Mouse (Mus musculus): ENCODE results near the gene Hdgfl2. TPM values are rescaled to one million over a fixed set of nuclear protein-coding genes. Genes with fewer than 3 reads are reported as not detected.
"Not testable (repeated sequence)": the region's sequence is repeated elsewhere in the genome, so short reads cannot be mapped to it uniquely, and the experiment has no call there.

Gene Hdgfl2
- polyA plus RNA-seq, 1 experiment from 2014 or later: 119 TPM

DNA sequence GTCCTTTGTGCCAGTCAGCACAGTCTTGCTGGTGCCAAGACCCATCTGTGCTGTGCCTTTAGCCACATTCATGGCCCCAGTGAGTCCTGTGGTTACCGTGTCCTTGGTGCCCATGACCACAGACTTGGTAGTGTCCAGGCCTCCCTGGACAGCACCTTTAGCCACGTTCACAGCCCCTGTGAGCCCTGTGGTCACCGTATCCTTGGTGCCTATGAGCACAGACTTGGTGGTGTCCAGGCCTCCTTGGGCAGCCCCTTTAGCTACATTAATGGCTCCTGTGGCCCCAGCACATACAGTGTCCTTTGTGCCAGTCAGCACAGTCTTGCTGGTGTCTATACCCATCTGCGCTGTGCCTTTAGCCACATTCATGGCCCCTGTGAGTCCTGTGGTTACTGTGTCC lies 27.0 kb downstream of the Hdgfl2 start:
- WGBS: 92% methylated on average over 4 of the region's 4 CpGs
- ATAC-seq (replicated peaks; ENCODE audit: low FRiP score); H3K4me1 ChIP-seq (replicated peaks; ENCODE audit: control insufficient read depth, insufficient read depth, low read length); H3K4me3 ChIP-seq (ENCODE audit: low read depth, low read length); H3K27ac ChIP-seq (ENCODE audit: low read depth, low read length); H3K4me2 ChIP-seq; DNase-seq (ENCODE audit: low spot score); H3K9ac ChIP-seq (ENCODE audit: low read depth, low read length); H3K9me3 ChIP-seq (ENCODE audit: control insufficient read depth, low read length); H3K27me3 ChIP-seq (replicated peaks; ENCODE audit: control insufficient read depth, insufficient read depth, low read length): not testable (repeated sequence)
- H3K36me3 ChIP-seq (ENCODE audit: control insufficient read depth, insufficient read depth, low read length): peaks cover 11% of the 10 kb centered on the region

DNA sequence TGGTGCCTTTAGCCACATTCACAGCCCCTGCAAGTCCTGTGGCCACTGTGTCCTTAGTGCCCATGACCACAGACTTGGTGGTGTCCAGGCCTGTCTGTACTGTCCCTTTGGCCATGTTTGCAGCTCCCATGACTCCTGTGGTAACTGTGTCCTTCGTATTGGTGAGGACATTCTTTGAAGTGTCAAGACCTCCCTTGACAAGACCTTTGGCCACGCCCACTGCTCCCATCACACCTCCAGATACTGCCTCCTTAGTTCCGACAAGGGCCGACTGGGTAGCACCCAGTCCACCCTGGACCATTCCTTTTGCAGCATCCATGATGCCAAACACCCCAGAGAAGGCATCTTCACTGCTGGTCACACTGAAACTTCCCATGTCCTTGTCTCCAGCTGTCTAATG lies 27.5 kb downstream of the Hdgfl2 start:
- no peak for ATAC-seq (replicated peaks; ENCODE audit: low FRiP score)
- no peaks in the 10 kb centered on the region for H3K9me3 ChIP-seq (ENCODE audit: control insufficient read depth, low read length)
- peaks cover 6% of the 10 kb centered on the region for H3K36me3 ChIP-seq (ENCODE audit: control insufficient read depth, insufficient read depth, low read length)
- H3K9ac ChIP-seq (ENCODE audit: low read depth, low read length): no peak overlapping the region
- no peak for DNase-seq (ENCODE audit: low spot score)
- H3K4me3 ChIP-seq (ENCODE audit: low read depth, low read length): no peak overlapping the region
- 65% methylated on average over 4 of the region's 4 CpGs for WGBS
- H3K4me1 ChIP-seq (replicated peaks; ENCODE audit: control insufficient read depth, insufficient read depth, low read length): no peaks in the 10 kb centered on the region
- H3K27me3 ChIP-seq (replicated peaks; ENCODE audit: control insufficient read depth, insufficient read depth, low read length): no peaks in the 10 kb centered on the region
- no peak overlapping the region for H3K27ac ChIP-seq (ENCODE audit: low read depth, low read length)
- no peak overlapping the region for H3K4me2 ChIP-seq

DNA sequence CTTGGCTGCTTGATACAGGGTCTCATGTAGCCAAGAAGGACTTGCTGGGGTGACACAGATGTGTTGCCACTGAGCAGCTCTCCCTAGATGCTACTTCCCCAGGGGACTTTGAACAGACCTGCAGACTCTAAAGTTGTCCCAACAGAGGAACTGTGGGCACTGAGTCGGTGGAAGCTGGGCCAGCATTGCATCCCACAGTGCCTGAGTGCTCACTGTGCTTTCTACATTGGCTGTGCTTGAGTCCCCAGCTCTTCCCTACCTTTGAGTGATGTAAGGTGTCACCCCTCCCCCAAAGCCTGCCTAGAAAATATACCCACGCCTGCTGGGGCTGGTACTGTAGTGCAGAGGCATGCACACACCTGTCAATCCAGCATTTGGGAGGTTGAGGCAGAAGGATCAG lies 28.3 kb downstream of the Hdgfl2 start:
- Histone ChIP-seq H3K9me3 (ENCODE audit: control insufficient read depth, low read length) (no peaks in the 10 kb centered on the region), H3K4me2 (no peak overlapping the region), H3K27ac (ENCODE audit: low read depth, low read length) (no peak overlapping the region), H3K36me3 (ENCODE audit: control insufficient read depth, insufficient read depth, low read length) (peaks cover 2% of the 10 kb centered on the region; the same call in 1 of the 2 replicates), H3K4me3 (ENCODE audit: low read depth, low read length) (no peak overlapping the region), H3K9ac (ENCODE audit: low read depth, low read length) (no peak overlapping the region), H3K4me1 (replicated peaks; ENCODE audit: control insufficient read depth, insufficient read depth, low read length) (no peaks in the 10 kb centered on the region), H3K27me3 (replicated peaks; ENCODE audit: control insufficient read depth, insufficient read depth, low read length) (no peaks in the 10 kb centered on the region)
- ATAC-seq (replicated peaks; ENCODE audit: low FRiP score) (no peak), DNase-seq (ENCODE audit: low spot score) (no peak)
- WGBS: 61% methylated on average over 2 of the region's 2 CpGs

DNA sequence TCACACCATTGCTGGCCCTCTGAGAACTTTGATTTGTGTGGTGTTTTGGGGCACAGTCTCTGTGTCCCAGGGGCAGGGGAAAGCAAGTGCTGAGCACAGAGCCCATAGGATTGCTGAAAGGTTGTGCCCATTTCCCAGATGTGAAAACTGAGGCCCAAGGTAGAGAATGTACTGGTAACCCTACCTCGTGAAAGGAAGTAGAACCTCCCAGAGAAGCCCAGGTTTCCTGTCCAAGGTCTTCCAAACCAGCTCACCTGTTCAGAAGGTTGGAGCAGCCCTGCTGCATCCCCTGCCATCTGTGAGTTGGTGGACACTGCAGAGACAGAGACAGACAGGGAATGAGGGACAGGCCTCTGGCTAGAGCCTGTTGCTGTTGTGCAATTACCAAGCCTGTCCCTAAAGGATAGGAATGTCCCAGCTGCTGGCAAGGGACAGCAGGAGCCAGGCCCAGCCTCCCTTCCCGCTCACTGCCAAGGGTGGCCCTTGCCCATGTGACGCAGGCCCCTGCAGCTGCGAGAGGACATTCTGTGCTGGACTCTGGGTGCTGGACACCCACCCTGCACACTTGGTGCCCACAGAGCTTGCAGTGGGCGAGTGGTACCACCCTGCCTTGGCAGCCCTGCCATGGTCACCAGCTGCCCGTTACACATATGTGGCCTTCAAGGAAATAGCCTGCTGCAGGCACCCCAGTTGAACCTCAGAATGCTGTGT lies 29.1 kb downstream of the Hdgfl2 start:
- Histone ChIP-seq H3K36me3 (ENCODE audit: control insufficient read depth, insufficient read depth, low read length) (no peaks in the 10 kb centered on the region), H3K27ac (ENCODE audit: low read depth, low read length) (no peak overlapping the region), H3K4me1 (replicated peaks; ENCODE audit: control insufficient read depth, insufficient read depth, low read length) (no peaks in the 10 kb centered on the region), H3K9ac (ENCODE audit: low read depth, low read length) (no peak overlapping the region), H3K9me3 (ENCODE audit: control insufficient read depth, low read length) (no peaks in the 10 kb centered on the region), H3K4me3 (ENCODE audit: low read depth, low read length) (no peak overlapping the region), H3K27me3 (replicated peaks; ENCODE audit: control insufficient read depth, insufficient read depth, low read length) (no peaks in the 10 kb centered on the region), H3K4me2 (no peak overlapping the region)
- no peak for ATAC-seq (replicated peaks; ENCODE audit: low FRiP score)
- no peak for DNase-seq (ENCODE audit: low spot score)
- 83% methylated on average over 6 of the region's 6 CpGs for WGBS

DNA sequence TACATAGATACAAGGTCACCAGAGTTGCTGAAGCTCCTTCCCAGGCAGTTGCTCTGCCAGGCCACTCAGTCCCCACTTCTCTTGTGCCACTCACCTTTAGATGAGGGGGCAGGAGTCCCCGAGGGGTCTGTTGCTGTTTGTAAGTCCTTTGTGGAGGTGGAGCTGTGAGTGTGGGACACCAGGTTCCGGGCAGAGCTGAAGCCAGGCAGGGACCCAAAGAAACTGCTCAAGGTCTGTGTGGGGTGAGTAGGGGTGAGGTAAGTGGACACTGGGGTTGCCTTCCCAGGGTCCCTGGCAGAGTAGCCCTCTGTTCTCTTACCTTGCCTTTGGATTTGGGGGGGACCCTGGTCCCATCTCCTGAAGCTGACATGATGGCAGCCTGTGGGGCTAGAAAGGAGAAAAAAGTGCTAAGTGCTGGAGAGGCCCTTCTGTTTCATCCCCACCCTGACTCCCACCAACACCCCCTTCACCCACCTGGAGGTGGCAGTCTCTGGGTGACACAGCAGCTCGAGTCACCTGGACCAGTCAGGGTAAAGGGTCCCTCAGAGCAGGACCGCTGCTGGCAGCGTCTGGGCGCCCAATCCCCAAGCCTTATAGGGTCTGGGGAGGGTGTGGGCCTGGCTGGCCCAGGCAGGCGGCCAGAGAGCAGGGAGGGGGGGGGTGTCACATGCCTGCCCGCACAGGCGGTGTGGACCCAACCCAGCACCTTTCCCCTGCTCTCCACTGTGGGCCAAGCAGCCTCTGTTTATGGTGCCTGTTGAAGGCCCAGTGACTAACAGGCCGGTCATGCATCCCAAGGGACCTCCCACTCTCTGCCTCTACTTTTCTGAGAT lies 30.0 kb downstream of the Hdgfl2 start, which contains the start of gene Plin4:
Gene Plin4 (minus strand): TSS at position 585 of the 833 bp plus-strand sequence.
- no peaks in the 10 kb centered on the region for H3K9me3 ChIP-seq (ENCODE audit: control insufficient read depth, low read length)
- WGBS: 51% methylated on average over 10 of the region's 10 CpGs
- no peaks in the 10 kb centered on the region for H3K4me1 ChIP-seq (replicated peaks; ENCODE audit: control insufficient read depth, insufficient read depth, low read length)
- H3K36me3 ChIP-seq (ENCODE audit: control insufficient read depth, insufficient read depth, low read length): no peaks in the 10 kb centered on the region
- ATAC-seq (replicated peaks; ENCODE audit: low FRiP score) (no peak), DNase-seq (ENCODE audit: low spot score) (no peak)
- no peak within 1 kb of the TSS for H3K4me3 ChIP-seq (ENCODE audit: low read depth, low read length)
- no peak within 1 kb of the TSS for H3K9ac ChIP-seq (ENCODE audit: low read depth, low read length)
- no peak within 1 kb of the TSS for H3K27ac ChIP-seq (ENCODE audit: low read depth, low read length)
- H3K4me2 ChIP-seq: no peak within 1 kb of the TSS
- no peaks in the 10 kb centered on the region for H3K27me3 ChIP-seq (replicated peaks; ENCODE audit: control insufficient read depth, insufficient read depth, low read length)

DNA sequence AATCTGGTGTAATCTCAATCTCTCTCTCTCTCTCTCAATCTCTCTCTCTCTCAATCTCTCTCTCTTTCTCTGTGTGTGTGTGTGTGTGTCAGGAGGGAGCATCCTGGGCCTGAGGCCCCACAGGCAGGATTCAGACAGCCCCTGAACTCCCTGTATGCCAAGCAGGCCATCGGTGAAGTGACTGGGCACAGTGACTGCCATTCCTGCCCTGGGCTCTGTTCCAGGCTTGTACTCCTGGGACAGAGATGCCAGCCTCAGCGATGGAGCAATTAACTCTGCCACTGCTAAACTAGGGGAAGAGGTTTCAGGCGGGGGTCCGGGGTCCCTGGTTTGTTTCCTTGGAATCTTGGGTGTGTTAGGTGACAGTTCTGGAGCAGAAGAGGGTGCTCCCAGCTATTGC lies 31.1 kb downstream of the Hdgfl2 start:
- Histone ChIP-seq H3K4me3 (ENCODE audit: low read depth, low read length) (no peak overlapping the region), H3K27me3 (replicated peaks; ENCODE audit: control insufficient read depth, insufficient read depth, low read length) (no peaks in the 10 kb centered on the region; the same call in 1 of the 2 replicates), H3K36me3 (ENCODE audit: control insufficient read depth, insufficient read depth, low read length) (no peaks in the 10 kb centered on the region), H3K4me1 (replicated peaks; ENCODE audit: control insufficient read depth, insufficient read depth, low read length) (no peaks in the 10 kb centered on the region), H3K9me3 (ENCODE audit: control insufficient read depth, low read length) (no peaks in the 10 kb centered on the region), H3K4me2 (no peak overlapping the region), H3K27ac (ENCODE audit: low read depth, low read length) (no peak overlapping the region), H3K9ac (ENCODE audit: low read depth, low read length) (no peak overlapping the region)
- WGBS: 61% methylated on average over 4 of the region's 4 CpGs
- ATAC-seq (replicated peaks; ENCODE audit: low FRiP score) (no peak), DNase-seq (ENCODE audit: low spot score) (no peak)

DNA sequence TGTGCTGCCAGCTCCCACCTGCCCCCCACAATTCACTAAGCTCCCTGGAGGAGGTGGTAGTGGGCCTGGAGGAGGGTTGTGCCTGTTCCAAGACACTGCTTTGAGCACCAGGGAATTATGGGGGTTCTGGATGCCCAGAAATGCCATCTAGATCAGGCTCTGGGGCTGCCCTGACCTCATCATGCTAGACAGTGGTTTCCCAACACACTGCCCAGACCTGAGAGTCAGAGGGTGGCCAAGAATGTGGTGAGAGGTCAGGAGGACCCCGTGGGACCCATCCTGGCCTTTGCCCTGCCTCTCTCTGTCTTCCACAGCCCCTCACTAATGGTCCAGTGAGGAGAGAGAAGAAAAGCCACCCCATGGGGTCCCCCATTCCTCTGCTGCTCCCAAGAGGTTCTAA lies 31.6 kb downstream of the Hdgfl2 start:
- Histone ChIP-seq H3K9me3 (ENCODE audit: control insufficient read depth, low read length) (no peaks in the 10 kb centered on the region), H3K27me3 (replicated peaks; ENCODE audit: control insufficient read depth, insufficient read depth, low read length) (peaks cover under 1% of the 10 kb centered on the region; the same call in 1 of the 2 replicates), H3K4me1 (replicated peaks; ENCODE audit: control insufficient read depth, insufficient read depth, low read length) (no peaks in the 10 kb centered on the region), H3K36me3 (ENCODE audit: control insufficient read depth, insufficient read depth, low read length) (no peaks in the 10 kb centered on the region), H3K9ac (ENCODE audit: low read depth, low read length) (no peak overlapping the region), H3K4me2 (no peak overlapping the region), H3K4me3 (ENCODE audit: low read depth, low read length) (no peak overlapping the region), H3K27ac (ENCODE audit: low read depth, low read length) (no peak overlapping the region)
- no peak for ATAC-seq (replicated peaks; ENCODE audit: low FRiP score)
- WGBS: 70% methylated on average over 1 of the region's 1 CpGs
- no peak for DNase-seq (ENCODE audit: low spot score)

DNA sequence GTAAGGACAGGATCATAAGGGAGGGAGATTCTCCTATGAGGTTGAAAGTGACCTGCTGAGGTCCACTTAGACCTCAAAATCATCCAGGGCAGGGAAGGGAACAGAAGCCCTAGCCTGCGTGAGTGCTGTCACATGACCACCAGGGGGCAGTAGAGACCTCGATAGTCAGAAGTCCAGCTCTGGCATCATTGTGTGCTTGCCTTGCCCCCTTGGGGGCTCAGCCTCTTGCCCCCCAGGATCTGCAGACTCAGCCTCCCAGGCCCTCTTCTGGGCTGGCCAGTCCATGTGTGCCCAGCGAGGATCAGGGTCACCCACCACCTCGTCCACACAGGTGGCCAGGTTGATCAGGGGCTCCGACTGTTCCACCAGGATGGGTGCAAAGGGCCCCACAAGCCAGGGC lies 32.4 kb downstream of the Hdgfl2 start:
- Histone ChIP-seq H3K36me3 (ENCODE audit: control insufficient read depth, insufficient read depth, low read length) (no peaks in the 10 kb centered on the region), H3K4me1 (replicated peaks; ENCODE audit: control insufficient read depth, insufficient read depth, low read length) (no peaks in the 10 kb centered on the region), H3K4me3 (ENCODE audit: low read depth, low read length) (no peak overlapping the region), H3K4me2 (no peak overlapping the region), H3K27ac (ENCODE audit: low read depth, low read length) (no peak overlapping the region), H3K9ac (ENCODE audit: low read depth, low read length) (no peak overlapping the region), H3K27me3 (replicated peaks; ENCODE audit: control insufficient read depth, insufficient read depth, low read length) (peaks cover 3% of the 10 kb centered on the region; the same call in 1 of the 2 replicates), H3K9me3 (ENCODE audit: control insufficient read depth, low read length) (no peaks in the 10 kb centered on the region)
- WGBS: 43% methylated on average over 5 of the region's 5 CpGs
- DNase-seq (ENCODE audit: low spot score) (peak; percentile 55), ATAC-seq (replicated peaks; ENCODE audit: low FRiP score) (peak; percentile 27; the same call in 1 of the 2 replicates)
